Mouse (Mus musculus) ES-E14 (cell line): ENCODE results near the gene Lpin2.

Experiments
- CHD2 ChIP-seq: IDR thresholded peaks from 2 replicates; pipeline ENCODE4 v1.6.1; 2014; ENCODE audit warnings: mild to moderate bottlenecking, low read depth, low read length, inconsistent platforms
- HCFC1 ChIP-seq: IDR thresholded peaks from 2 replicates; pipeline ENCODE4 v1.6.1; 2012; ENCODE audit warnings: low read length, inconsistent platforms, borderline replicate concordance; ENCODE audit not compliant: insufficient read depth
- MAFK ChIP-seq: IDR thresholded peaks from 2 replicates; pipeline ENCODE4 v1.6.1; 2014; ENCODE audit warnings: mild to moderate bottlenecking, low read depth, low read length, inconsistent platforms; ENCODE audit not compliant: insufficient read depth
- ZC3H11A ChIP-seq: IDR thresholded peaks from 2 replicates; pipeline ENCODE4 v1.6.1; 2012; ENCODE audit warnings: low read depth, mild to moderate bottlenecking, inconsistent platforms, low read length, borderline replicate concordance
- ZNF384 ChIP-seq: IDR thresholded peaks from 2 replicates; pipeline ENCODE4 v1.6.1; 2012; ENCODE audit warnings: low read depth, low read length, inconsistent platforms

DNA sequence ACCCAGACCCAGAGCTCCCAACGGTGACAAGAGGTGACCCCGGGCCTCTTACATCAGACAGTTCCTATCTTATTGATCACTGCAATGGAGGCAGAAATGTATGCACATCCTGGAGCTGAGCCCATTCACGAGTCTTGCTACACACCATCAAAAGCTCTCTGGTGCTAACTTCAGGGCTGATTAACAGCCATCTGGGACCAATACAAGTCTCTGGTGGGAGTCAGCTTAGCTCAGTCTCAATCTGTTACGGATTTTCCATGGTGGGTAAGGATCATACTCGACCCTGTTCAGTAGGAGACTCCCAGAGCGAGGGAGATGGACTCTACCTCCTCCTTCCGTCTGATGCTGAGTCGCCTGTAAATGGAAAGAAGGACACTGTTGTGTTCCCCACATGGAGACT, 22.6 kb upstream of the Lpin2 start:
- no peak for TF ChIP-seq CHD2
- TF ChIP-seq HCFC1: no peak
- TF ChIP-seq ZC3H11A: no peak
- no peak for TF ChIP-seq ZNF384
- TF ChIP-seq MAFK: no peak
